Mouse (Mus musculus) heart, embryonic 16.5 days (tissue): ENCODE measurements around the gene Hs3st4. TPM values are rescaled to one million over a fixed set of nuclear protein-coding genes. Genes with fewer than 3 reads are reported as not detected.
A peak's percentile ranks its signal among the peaks of the same experiment; 100 is the strongest.

Experiments
- ATAC-seq: fragments of 200-750 bp; cut with Nextera tagmentation; replicated peaks from 2 replicates; pipeline ENCODE4 v1.8.0; 2017; ENCODE audit warnings: moderate number of reproducible peaks; ENCODE audit not compliant: insufficient read depth, low FRiP score; ENCODE audit errors: extremely low read depth
- H3K27ac ChIP-seq: fragments of 300-500 bp; sonication (generic); 2 replicates; pipeline ENCODE4 v1.5.1; 2014; ENCODE audit warnings: mild to moderate bottlenecking, low read length, control low read depth, moderate library complexity
- H3K27me3 ChIP-seq: fragments of 300-500 bp; sonication (generic); 2 replicates; pipeline ENCODE4 v1.6.1; 2014; ENCODE audit warnings: low read length, mixed read lengths; ENCODE audit not compliant: control insufficient read depth, insufficient read depth
- H3K36me3 ChIP-seq: fragments of 300-500 bp; sonication (generic); 2 replicates; pipeline ENCODE4 v1.6.1; 2014; ENCODE audit not compliant: control insufficient read depth, insufficient read depth
- H3K4me1 ChIP-seq: fragments of 300-500 bp; sonication (generic); 2 replicates; pipeline ENCODE4 v1.6.1; 2014; ENCODE audit warnings: low read length, mixed read lengths; ENCODE audit not compliant: control insufficient read depth, insufficient read depth
- H3K4me2 ChIP-seq: fragments of 300-500 bp; sonication (generic); 2 replicates; pipeline ENCODE4 v1.6.1; 2014; ENCODE audit warnings: low read depth, mild to moderate bottlenecking, control low read depth, low read length
- H3K4me3 ChIP-seq: fragments of 300-500 bp; sonication (generic); 2 replicates; pipeline ENCODE4 v1.5.1; 2014; ENCODE audit warnings: mild to moderate bottlenecking, control low read depth, low read length
- H3K9ac ChIP-seq: fragments of 300-500 bp; sonication (generic); 2 replicates; pipeline ENCODE4 v1.6.1; 2014; ENCODE audit warnings: low read length, control low read depth
- H3K9me3 ChIP-seq: fragments of 300-500 bp; sonication (generic); replicated peaks from 2 replicates; pipeline ENCODE4 v1.6.1; 2016; ENCODE audit warnings: low read length; ENCODE audit not compliant: control insufficient read depth
- WGBS: fragments of 180-500 bp; shearing (Covaris S2); extraction: QIAGEN DNeasy Blood & Tissue Kit; methylation state at CpG from one replicate; pipeline ENCODE4 v1.1.7; 2014; 5-methylcytosine and 5-hydroxymethylcytosine counted together
- polyA plus RNA-seq: library from polyadenylated mRNA; unstranded; fragments of >200 nt; fragmentation: Nextera tagmentation; extraction: Ambion mirVana; gene quantifications from 2 replicates; pipeline ENCODE4 v1.2.1, GENCODE M21; 2015

Gene Hs3st4
- polyA plus RNA-seq, 1 experiment from 2014 or later: 0.53 TPM

DNA sequence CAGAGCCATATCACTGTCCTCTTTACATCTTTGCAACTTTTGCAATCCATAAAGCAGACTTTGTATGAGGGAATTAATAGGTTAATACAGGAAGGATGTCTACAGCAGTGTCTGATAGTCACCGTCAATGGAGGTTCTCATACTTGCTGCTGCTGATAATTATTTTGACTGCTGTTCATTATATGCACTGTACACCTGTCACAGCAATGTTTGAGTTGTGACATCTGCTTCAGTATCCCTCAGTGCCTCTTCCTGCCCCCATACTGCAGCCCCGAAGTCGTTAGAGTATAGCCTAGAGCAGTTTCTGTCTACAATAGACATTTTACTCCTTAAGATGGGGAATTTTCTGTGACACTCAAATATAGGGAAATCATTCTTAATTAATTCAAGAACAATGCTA, 267.2 kb downstream of the Hs3st4 start:
- Histone ChIP-seq H3K9ac (no peak overlapping the region), H3K4me2 (no peak overlapping the region), H3K4me1 (no peaks in the 10 kb centered on the region), H3K4me3 (no peak overlapping the region), H3K27me3 (no peaks in the 10 kb centered on the region), H3K27ac (no peak overlapping the region), H3K36me3 (no peaks in the 10 kb centered on the region), H3K9me3 (no peaks in the 10 kb centered on the region)
- WGBS: 61% methylated on average over 3 of the region's 3 CpGs
- ATAC-seq: no peak

DNA sequence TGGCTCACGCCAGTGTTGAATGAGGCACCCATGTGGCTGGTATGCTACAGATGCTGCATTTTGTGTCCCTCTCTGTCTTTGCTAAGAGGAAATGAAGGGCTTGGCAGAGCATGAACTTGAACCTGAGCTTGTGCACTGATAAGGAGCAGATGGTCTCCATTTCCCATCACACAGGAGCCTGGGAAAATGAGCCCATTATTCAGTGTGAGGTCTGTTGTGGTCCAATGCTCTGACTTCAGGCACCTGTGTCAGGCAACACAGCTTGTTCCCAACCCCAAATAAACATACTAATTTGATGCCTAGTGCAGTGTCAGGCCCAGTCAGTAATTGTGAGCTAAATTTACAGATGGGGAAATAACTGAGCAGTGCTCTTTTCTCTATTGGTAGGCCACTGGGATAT, 267.9 kb downstream of the Hs3st4 start:
- Histone ChIP-seq H3K9ac (no peak overlapping the region), H3K4me1 (no peaks in the 10 kb centered on the region), H3K4me2 (no peak overlapping the region), H3K27me3 (no peaks in the 10 kb centered on the region), H3K4me3 (no peak overlapping the region), H3K9me3 (no peaks in the 10 kb centered on the region), H3K36me3 (no peaks in the 10 kb centered on the region), H3K27ac (no peak overlapping the region)
- WGBS: 45% methylated on average over 1 of the region's 1 CpGs
- ATAC-seq: no peak

DNA sequence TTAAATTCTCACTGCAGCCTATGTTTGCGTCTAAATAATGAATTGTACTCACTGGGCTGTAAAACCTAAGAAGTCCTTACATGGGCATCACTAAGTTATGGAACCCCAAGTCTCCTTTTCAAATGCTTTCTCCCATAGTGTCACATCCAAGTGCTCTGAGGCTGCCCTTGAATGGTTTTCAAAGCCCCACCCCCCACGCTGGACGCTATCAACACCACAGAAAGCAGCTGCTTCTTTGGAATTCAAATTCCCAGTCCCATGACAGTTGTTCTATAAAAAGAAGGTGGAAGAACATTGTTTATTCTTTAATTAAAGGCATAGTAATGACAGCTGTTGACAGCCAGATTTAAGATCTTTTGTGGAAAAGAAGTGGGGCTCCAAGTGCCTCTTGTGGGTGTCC, 275.8 kb downstream of the Hs3st4 start:
- no peak overlapping the region for H3K9ac ChIP-seq
- H3K4me1 ChIP-seq: peaks cover 7% of the 10 kb centered on the region; the same call in 1 of the 2 replicates
- H3K9me3 ChIP-seq: no peaks in the 10 kb centered on the region
- ATAC-seq: peak; percentile 58
- no peaks in the 10 kb centered on the region for H3K27me3 ChIP-seq
- H3K27ac ChIP-seq: no peak overlapping the region
- H3K4me2 ChIP-seq: no peak overlapping the region
- H3K36me3 ChIP-seq: no peaks in the 10 kb centered on the region
- WGBS: 34% methylated on average over 3 of the region's 3 CpGs
- no peak overlapping the region for H3K4me3 ChIP-seq

DNA sequence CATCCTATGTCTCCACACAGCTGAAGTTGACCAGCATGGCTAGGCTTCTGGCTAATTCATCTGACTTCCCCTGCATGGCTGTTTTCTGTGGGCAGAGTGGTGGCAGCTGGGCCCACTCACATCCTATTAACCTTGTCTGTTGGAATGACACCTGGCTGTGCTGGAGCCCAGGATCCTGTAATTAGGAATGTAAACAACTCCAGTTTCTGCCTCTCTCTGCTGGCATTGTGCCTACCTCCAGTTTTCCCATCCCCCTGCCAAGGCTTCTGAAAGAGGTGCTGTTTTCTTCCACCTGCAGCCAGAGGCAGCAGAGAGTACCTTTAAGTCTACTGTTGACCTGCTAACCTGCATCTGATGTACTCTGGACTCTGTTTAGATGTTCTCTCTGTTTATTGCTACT, 288.1 kb downstream of the Hs3st4 start:
- H3K9me3 ChIP-seq: no peaks in the 10 kb centered on the region
- ATAC-seq: no peak
- H3K4me3 ChIP-seq: no peak overlapping the region
- H3K27me3 ChIP-seq: no peaks in the 10 kb centered on the region
- no peaks in the 10 kb centered on the region for H3K36me3 ChIP-seq
- H3K4me2 ChIP-seq: no peak overlapping the region
- H3K9ac ChIP-seq: no peak overlapping the region
- no peak overlapping the region for H3K27ac ChIP-seq
- H3K4me1 ChIP-seq: 0 out of 2 replicates have a peak, but pooled peaks cover 2% of the 10 kb centered on the region

DNA sequence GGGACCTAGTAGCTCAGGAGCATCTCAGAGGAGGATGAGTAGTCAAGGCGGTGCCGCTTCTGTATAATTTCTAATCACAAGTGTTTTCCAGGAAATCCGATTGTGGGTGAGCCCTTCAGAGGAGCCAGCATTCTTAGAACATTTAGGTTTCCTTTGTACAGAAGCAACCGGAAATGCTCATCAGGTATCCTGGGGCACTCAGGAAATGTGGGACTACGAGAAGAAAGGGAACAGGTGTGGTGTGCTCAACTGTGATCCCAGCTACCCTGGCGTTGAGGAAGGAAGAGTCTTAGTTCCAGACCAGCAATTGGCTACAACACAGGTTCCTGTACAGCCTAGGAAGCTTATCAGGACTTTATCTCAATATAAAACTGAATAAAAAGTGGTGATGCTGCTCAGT, 307.2 kb downstream of the Hs3st4 start:
- ATAC-seq: no peak
- no peak overlapping the region for H3K9ac ChIP-seq

DNA sequence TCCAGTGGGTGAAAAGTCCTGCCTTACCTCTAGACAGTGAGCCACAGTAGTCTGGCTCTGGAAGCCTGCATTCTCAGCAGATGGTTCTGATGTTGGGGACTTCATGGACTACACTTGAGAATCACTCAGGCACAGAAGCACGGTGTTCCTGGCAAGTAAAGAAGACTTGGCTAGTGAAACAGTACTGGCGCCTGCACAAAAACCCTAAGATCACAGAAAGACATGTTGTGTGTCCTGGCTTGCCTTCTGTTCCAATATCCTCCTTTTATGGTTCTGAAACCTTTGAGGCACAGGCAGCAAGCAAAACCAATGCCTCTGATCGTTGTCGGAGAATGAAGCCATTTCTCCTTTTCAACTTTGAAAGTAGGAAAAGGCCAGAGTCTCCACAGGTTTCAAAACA, 336.8 kb downstream of the Hs3st4 start:
- no peak for ATAC-seq
- 87% methylated on average over 4 of the region's 4 CpGs for WGBS
- Histone ChIP-seq H3K27ac (no peak overlapping the region), H3K4me3 (no peak overlapping the region), H3K9me3 (no peaks in the 10 kb centered on the region), H3K27me3 (no peaks in the 10 kb centered on the region), H3K4me1 (no peaks in the 10 kb centered on the region), H3K9ac (no peak overlapping the region), H3K4me2 (no peak overlapping the region), H3K36me3 (no peaks in the 10 kb centered on the region)

More for the DNA sequence above, 307.2 kb downstream of the Hs3st4 start:
- H3K36me3 ChIP-seq: no peaks in the 10 kb centered on the region
- WGBS: 75% methylated on average over 6 of the region's 6 CpGs
- no peak overlapping the region for H3K4me2 ChIP-seq
- no peaks in the 10 kb centered on the region for H3K27me3 ChIP-seq
- H3K27ac ChIP-seq: no peak overlapping the region
- no peak overlapping the region for H3K4me3 ChIP-seq
- H3K9me3 ChIP-seq: no peaks in the 10 kb centered on the region
- no peaks in the 10 kb centered on the region for H3K4me1 ChIP-seq

DNA sequence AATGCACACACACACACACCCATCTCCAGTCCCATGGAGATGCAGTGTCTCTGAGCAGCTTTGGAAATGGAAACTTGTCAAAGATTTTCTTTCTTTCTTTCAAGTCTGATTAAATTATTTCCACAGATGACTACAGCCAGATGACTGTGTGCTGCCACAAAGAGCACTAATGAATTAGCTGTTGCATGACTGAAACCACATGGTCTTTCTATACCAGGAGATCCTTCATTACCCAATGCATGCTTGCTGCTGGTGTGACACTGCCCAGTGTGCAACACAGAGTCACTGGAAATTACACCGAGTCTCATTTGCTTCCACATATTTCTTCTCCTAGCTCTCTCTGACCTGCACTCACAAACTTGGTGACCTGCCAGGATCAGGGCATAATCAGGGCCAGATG, 353.0 kb downstream of the Hs3st4 start:
- 42% methylated on average over 1 of the region's 1 CpGs for WGBS

DNA sequence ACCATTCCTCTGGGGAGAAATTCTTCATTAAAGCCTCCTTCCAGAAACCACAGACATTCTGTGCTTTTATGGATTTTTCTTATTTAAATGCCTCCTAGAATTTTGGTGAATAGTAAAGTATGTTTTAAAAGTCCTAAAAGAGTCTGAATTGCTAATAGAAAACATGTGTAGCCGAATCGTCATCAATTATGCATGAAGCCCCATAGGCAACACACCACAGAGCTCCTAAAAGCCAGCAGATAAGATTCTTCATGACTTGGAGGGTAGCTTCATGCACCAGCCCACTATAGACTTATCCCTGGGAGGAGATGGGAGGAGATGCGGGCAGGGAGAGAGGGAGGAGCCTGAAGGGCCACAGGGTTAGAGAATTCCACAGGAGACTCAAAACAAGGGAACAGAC, 358.8 kb downstream of the Hs3st4 start:
- WGBS: 81% methylated on average over 3 of the region's 3 CpGs
- H3K4me1 ChIP-seq: no peaks in the 10 kb centered on the region
- no peak for ATAC-seq
- H3K27ac ChIP-seq: no peak overlapping the region
- H3K9ac ChIP-seq: no peak overlapping the region
- H3K4me3 ChIP-seq: no peak overlapping the region
- no peaks in the 10 kb centered on the region for H3K9me3 ChIP-seq
- no peaks in the 10 kb centered on the region for H3K27me3 ChIP-seq
- no peak overlapping the region for H3K4me2 ChIP-seq
- H3K36me3 ChIP-seq: no peaks in the 10 kb centered on the region

More for the DNA sequence above, 353.0 kb downstream of the Hs3st4 start:
- Histone ChIP-seq H3K4me1 (no peaks in the 10 kb centered on the region), H3K27ac (no peak overlapping the region), H3K4me2 (no peak overlapping the region), H3K4me3 (no peak overlapping the region), H3K36me3 (no peaks in the 10 kb centered on the region), H3K9me3 (no peaks in the 10 kb centered on the region), H3K27me3 (no peaks in the 10 kb centered on the region), H3K9ac (no peak overlapping the region)
- no peak for ATAC-seq

DNA sequence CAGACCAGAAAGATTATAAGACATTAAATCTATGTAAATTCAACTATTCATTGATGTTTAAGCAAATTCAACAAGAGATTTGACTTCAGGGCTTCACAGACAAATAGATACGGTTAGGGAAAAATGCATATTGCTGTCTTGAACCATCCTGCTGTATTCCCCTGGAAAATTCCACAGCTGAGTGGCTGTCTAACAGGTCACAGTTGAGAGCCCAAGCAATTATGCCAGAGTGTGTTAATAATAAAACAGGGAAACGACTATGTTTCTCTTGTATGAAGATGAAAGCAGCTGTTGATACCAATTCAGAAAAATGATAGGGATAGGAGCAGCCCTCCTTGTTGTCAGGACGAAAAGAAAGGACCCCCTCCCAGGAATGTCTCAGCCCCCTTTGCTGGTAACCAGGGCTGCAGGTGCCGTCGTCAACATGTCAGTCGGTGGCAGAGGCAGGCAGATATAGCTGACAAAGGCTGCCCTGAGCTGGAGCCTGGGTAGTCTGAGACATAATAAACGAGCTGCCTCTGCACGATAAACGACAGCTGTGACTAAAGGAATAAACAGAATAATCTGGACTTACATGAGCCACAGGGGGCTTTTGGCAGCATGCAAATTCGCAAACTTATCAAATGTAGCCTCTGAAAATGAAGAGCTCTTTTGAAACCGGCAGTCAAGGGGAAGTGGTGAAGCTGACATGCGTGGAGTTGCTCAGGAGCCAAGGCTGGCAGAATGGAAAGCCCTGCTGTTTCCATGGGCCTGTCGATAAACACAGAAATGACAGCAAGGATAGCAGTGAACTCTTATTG, 364.7 kb downstream of the Hs3st4 start:
- no peak overlapping the region for H3K27ac ChIP-seq

More for the DNA sequence above, 364.7 kb downstream of the Hs3st4 start:
- Histone ChIP-seq H3K4me3 (no peak overlapping the region), H3K9ac (no peak overlapping the region), H3K4me2 (peak overlapping the region; percentile 40; the same call in 1 of the 2 replicates), H3K36me3 (no peaks in the 10 kb centered on the region), H3K9me3 (no peaks in the 10 kb centered on the region), H3K27me3 (no peaks in the 10 kb centered on the region), H3K4me1 (no peaks in the 10 kb centered on the region)
- WGBS: 41% methylated on average over 13 of the region's 13 CpGs
- no peak for ATAC-seq
